Mouse (Mus musculus): ENCODE data around the gene Neu3.
A peak's percentile ranks its signal among the peaks of the same experiment; 100 is the strongest.

The Neu3 gene

DNA sequence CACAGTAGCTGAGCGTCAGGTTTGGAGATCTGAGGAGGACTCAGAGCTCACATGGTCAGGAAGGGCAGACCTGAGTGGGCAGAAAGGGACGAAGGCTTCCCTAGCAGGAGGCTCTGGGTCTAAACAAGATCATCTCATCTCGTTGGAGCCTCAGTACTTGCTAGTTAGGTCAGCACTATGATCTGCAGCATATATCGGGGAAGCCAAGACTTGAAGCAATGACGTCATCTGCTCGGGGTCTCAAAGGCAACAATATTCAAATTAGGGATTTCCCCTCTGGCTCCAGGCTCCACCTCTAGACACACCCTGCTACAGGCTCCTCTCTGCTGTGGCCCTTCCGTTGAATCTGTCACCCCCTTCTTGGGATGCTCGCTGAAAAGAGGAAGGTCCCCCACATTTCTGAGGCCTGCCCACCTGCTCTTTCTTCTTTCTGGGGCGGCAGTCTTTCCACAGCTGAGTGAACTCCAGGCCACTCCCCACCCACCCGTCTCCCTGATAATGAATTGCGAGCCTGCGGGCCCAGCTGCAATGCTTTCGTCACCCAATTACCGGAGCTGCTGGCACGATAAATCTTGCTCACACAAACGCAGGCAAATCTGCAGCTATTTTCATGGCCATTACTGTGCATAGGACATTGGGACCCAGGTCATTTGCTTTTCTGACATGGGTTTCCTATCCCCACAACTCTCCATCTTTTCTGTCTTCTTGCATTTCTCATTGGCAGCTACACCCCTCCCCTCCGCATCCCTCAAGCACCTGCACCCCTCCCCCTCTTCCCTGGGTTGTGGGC lies 32.8 kb downstream of the Neu3 start:
- peak in 1 of 2 experiments; percentile 44 for DNase-seq (ENCODE audit: low read depth in 2 of 2, low spot score in 2 of 2)

DNA sequence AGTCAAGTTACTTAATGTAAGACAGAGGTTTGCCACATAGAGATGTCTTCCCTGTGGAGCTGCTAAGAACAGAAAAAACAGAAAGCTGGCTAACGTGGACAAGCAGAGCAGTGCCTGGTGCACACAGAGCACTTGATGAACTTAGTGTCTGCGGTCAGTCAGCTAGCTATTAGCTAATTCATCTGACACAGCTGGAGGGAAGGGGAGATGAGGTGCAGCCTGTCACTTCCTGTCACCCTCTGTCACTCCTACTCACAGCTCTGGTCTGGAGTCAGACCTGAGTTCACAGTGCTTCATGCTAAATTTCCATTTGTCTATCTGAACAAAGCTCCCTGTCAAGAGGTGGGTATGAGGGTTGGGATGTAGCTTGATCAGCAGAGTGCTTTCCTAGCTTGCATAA lies 34.1 kb downstream of the Neu3 start:
- no peak for DNase-seq (ENCODE audit: low read depth in 2 of 2, low spot score in 2 of 2)

DNA sequence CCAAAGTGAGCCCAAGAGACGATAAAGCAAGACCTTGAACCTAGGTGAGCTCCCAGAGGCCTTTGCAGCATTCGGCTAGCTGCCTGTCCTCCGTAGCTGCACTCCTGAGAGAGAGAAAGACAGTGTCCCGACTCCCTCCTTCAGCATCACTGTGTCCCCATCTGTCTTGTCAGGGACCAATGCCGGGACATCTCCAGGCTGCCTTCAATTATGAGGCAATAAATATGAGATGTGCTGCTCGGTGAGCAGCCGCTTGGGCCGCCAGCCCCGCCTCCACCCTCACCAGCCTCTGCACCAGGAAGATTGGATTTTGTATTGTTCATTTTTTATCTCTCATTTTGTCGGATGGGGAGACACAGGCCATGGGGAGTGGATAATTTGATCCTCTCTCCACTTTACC lies 37.4 kb downstream of the Neu3 start:
- DNase-seq (ENCODE audit: low read depth in 2 of 2, low spot score in 2 of 2) = no peak

DNA sequence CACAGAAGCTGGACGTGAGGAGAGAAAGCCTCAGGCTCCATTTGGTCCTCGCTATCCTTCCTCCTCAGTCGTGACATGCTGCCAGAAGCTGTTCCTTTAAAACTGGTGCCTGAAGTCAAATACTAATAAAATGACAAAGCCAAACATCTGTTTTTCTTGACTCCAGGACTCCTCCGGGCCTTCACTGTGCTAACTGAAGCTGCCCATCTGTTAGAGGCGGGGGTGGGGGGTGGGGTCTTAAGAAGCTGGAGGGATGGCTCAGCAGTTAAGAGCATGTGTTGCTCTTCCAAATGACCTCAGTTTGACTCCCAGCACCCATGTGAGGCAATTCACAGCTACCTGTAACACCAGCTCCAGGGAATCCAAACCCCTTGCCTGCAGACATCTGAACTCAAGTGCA lies 39.7 kb downstream of the Neu3 start:
- DNase-seq (ENCODE audit: low read depth in 2 of 2, low spot score in 2 of 2) = no peak

DNA sequence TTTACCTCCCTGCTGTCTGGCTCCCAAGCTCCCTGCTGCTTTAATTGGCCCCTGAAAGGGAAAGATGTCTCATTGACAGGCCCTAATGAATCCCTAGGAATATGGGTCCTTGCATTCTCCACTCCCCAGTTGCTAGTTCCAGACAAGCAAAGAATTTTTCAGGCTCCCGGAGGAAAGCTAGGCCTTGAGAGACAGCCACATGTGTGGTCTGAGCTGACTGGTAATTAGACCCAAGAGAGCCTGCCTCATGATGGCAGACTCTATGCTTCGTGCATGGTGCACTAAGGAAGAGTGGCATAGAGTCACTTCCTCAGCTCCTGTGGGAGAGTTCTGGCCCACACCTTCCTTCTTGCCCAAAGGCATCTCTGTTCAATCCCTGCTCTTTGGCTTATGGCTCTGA lies 40.3 kb downstream of the Neu3 start:
- no peak for DNase-seq (ENCODE audit: low read depth in 2 of 2, low spot score in 2 of 2)

DNA sequence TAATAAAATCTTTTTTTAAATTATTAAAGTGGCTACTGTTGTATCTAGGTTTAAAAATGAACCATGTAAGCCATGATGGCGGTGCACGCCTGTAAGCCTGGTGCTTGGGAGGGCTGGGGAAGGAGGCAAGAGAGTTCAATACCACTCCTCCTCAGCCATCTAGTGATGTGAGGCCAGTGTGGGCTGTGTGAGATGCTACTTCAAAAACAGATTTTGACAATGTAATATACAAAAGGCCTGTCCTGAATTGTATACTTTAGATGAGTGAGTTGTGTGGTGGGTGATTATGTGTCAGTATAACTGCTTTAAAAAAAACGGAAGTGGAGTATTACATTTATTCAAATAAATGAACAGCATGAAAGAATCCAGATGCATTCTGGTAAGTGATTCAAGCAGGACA lies 41.4 kb downstream of the Neu3 start:
- DNase-seq (ENCODE audit: low read depth in 2 of 2, low spot score in 2 of 2) = no peak

DNA sequence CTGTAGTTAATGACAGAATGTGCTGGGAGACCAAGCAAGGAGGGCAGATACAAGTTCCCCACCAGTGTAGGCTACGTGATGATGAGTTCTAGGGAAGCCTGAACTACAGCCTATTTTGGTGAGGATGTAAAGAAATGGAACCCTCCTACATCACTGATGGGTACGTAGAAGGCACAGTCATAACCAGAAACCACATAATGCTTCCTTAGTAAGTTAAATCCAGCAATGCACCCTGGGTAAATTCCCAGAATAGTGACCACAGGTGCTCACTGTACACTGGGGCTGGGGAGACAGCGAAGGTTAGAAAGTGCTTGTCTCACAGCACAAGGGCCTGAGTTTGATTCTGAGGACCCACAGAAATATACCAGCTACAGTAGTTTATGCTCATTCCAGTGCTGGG lies 42.7 kb downstream of the Neu3 start:
- DNase-seq (ENCODE audit: low read depth in 2 of 2, low spot score in 2 of 2) = no peak

DNA sequence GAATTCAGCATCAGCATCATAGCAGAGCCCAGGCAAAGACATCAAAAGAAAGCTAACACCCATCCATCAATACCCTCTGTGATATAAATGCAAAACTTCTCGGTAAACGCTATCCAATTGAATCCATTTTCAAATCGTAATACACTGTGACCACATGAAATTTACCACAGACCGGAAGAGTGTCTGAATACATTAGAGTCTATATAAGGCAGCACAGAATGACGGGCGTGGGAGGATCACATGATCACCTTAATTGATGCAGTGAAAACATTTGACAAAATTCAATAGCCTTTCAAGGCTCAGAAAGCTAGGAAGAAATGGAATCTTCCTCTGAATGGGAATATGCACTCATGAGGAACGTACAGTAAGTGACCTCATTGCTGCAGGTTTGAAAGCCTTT lies 44.8 kb downstream of the Neu3 start:
- DNase-seq (ENCODE audit: low read depth in 2 of 2, low spot score in 2 of 2) = no peak

DNA sequence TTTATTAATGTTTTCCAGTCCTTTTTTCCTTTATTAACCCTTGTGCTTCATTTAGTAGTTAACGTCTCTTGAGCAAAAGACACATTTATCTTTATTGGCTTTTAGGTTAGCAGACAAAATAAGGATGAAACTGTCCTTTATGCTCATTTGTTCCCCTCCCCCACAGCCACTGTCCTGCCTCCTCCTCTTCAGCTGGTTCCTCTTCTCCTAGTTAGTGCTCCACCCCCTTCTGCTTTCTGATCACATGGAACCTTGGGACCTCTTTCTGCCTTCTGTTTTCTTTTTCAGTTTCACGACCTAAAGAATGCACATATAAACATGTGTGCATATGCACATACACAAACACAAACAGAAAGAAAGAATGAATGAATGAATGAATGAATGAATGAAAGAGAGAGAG lies 46.3 kb downstream of the Neu3 start:
- DNase-seq (ENCODE audit: low read depth in 2 of 2, low spot score in 2 of 2) = no peak

DNA sequence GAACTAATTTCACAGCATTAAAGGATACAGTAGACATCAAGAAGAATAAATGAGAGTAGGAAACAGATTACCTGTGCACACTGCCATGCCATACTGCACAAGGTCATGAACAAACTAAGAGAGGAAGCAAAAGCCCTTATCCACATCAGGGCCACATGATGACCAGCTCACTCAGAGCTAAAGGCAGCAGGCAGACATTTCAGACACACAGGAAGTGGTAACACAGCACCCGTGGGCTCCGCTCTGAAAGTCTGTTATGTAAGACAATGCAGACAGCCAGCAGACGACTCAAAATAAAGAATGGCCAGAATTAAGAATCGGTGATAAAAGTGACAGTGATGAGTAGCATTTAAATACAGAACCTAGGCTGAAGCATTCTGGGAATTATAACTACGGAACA lies 46.8 kb downstream of the Neu3 start:
- DNase-seq (ENCODE audit: low read depth in 2 of 2, low spot score in 2 of 2) = peak in 1 of 2 experiments; percentile 13

DNA sequence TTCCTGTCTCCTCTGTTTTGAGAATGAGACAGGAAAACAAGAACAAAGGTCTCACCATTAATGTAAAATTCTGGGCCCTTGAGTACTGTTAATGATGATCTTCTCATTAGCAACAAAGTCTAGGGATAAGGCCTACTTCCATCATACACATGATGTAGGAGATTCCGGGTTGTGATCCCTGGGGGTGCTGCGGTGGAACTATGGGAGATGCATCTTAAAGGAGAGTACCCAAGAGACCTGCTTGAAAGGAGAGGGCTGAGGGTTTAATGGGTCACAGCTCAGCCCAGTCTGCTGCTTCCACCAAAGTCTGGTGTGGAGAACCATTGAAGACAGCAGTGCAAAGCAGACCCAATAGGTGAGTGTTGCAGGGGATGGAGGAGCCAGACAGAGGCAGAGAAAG lies 65.0 kb downstream of the Neu3 start, which contains the start of gene Olfr521:
Gene Olfr521 (plus strand): TSS at position 301 of the 400 bp plus-strand sequence.
- no peak for DNase-seq (ENCODE audit: low read depth in 2 of 2, low spot score in 2 of 2)
